Mouse (Mus musculus) lung, embryonic 14.5 days (tissue): ENCODE results near the gene Znrd1as. TPM values are rescaled to one million over a fixed set of nuclear protein-coding genes. Genes with fewer than 3 reads are reported as not detected.

Source experiments
- ATAC-seq: fragments of 200-750 bp; cut with Nextera tagmentation; 2 replicates; pipeline ENCODE4 v1.8.0; 2017; ENCODE audit warnings: mild to moderate bottlenecking, moderate TSS enrichment, moderate library complexity; ENCODE audit not compliant: insufficient read depth
- DNase-seq: peaks from one replicate; pipeline ENCODE4 v3.0.0-alpha.2; 2015
- H3K27ac ChIP-seq: fragments of 300-500 bp; sonication (generic); 2 replicates; pipeline ENCODE4 v1.5.1; 2014; ENCODE audit warnings: low read depth, mild to moderate bottlenecking, moderate library complexity
- H3K27me3 ChIP-seq: fragments of 300-500 bp; sonication (generic); 2 replicates; pipeline ENCODE4 v1.6.1; 2014; ENCODE audit warnings: low read length, control low read depth; ENCODE audit not compliant: insufficient read depth
- H3K36me3 ChIP-seq: fragments of 300-500 bp; sonication (generic); 2 replicates; pipeline ENCODE4 v1.6.1; 2014; ENCODE audit warnings: control low read depth; ENCODE audit not compliant: insufficient read depth
- H3K4me1 ChIP-seq: fragments of 300-500 bp; sonication (generic); 2 replicates; pipeline ENCODE4 v1.6.1; 2014; ENCODE audit warnings: antibody characterized with exemption, control low read depth; ENCODE audit not compliant: insufficient read depth
- H3K4me2 ChIP-seq: fragments of 300-500 bp; sonication (generic); 2 replicates; pipeline ENCODE4 v1.6.1; 2014; ENCODE audit warnings: mild to moderate bottlenecking
- H3K4me3 ChIP-seq: fragments of 300-500 bp; sonication (generic); 2 replicates; pipeline ENCODE4 v1.5.1; 2014; ENCODE audit warnings: low read depth, low read length
- H3K9ac ChIP-seq: fragments of 300-500 bp; sonication (generic); 2 replicates; pipeline ENCODE4 v1.6.1; 2014
- H3K9me3 ChIP-seq: fragments of 300-500 bp; sonication (generic); 2 replicates; pipeline ENCODE4 v1.6.1; 2016; ENCODE audit warnings: low read depth, low read length, control low read depth
- CTCF ChIP-seq: IDR thresholded peaks from 2 replicates; pipeline ENCODE4 v1.5.1; 2016; ENCODE audit warnings: antibody characterized with exemption, low read depth
- WGBS: fragments of 180-500 bp; shearing (Covaris S2); extraction: QIAGEN DNeasy Blood & Tissue Kit; methylation state at CpG from one replicate; pipeline ENCODE4 v1.1.7; 2014; 5-methylcytosine and 5-hydroxymethylcytosine counted together
- polyA plus RNA-seq: library from polyadenylated mRNA; unstranded; fragments of >200 nt; fragmentation: Nextera tagmentation; extraction: Ambion mirVana; gene quantifications from 2 replicates; pipeline ENCODE4 v1.2.1, GENCODE M21; 2014

Gene Znrd1as
- polyA plus RNA-seq, 1 experiment from 2014 or later, result 6.9 TPM

DNA sequence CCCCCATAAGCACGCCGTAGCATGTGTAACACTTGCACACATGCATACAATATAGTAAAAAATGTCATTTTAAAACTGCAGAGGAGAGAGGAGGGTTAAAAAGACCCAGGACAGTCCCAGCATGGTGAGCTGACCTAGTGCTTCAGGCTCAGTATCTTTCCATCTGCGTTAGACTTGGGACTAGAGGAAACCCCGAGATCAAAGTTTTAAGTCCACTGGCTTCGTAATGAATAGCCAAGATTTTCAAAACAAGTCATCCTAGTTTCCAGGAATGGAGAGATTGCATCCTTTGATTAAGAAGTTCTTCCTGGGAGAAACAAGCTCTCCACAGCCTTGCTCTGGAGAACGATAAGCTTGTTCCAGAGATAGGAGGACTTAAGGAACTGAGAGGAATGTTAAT is 49.8 kb downstream of the Znrd1as start:
- no peak for TF ChIP-seq CTCF
- 89% methylated on average over 6 of the region's 6 CpGs for WGBS
- no peak overlapping the region for H3K4me2 ChIP-seq
- ATAC-seq (no peak), DNase-seq (no peak)
- H3K9ac ChIP-seq, result no peak overlapping the region
- H3K27me3 ChIP-seq, result no peaks in the 10 kb centered on the region
- no peaks in the 10 kb centered on the region for H3K9me3 ChIP-seq
- H3K27ac ChIP-seq, result no peak overlapping the region
- H3K4me3 ChIP-seq, result no peak overlapping the region
- peaks cover 62% of the 10 kb centered on the region for H3K36me3 ChIP-seq
- H3K4me1 ChIP-seq, result no peaks in the 10 kb centered on the region

- H3K9ac ChIP-seq, result no peak overlapping the region
- no peaks in the 10 kb centered on the region for H3K27me3 ChIP-seq
- H3K4me3 ChIP-seq, result no peak overlapping the region
- WGBS, result 91% methylated on average over 17 of the region's 17 CpGs
- H3K27ac ChIP-seq, result no peak overlapping the region
- no peak for ATAC-seq
- H3K36me3 ChIP-seq, result peaks cover 60% of the 10 kb centered on the region
- H3K4me2 ChIP-seq, result no peak overlapping the region
- no peaks in the 10 kb centered on the region for H3K9me3 ChIP-seq
- DNase-seq, result no peak
- no peaks in the 10 kb centered on the region for H3K4me1 ChIP-seq
- TF ChIP-seq CTCF, result no peak
These were observed 51.2 kb downstream of the Znrd1as start for GRCm38 (mm10) chr17:37009460-37010042.

DNA sequence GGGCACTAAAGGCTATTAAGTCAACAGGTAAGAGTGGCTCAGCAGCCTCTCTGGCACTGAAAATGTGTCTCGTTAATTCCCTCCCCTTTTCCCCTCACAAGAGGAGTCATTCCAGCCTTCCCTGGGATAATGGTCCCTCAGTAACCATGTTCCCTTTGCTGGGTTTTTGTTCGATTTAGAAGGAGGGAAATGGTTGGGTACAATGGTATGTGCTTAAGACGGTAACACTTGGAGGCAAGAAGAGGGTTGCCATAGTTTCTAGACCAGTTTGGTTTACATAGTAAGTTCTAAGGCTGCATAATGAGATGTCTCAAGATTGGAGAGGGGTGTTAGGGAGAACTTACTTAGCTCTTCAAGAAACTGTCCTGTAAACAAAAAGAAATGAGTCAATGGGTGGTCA is 53.3 kb downstream of the Znrd1as start:
- Histone ChIP-seq H3K9ac (no peak overlapping the region), H3K36me3 (peaks cover 45% of the 10 kb centered on the region), H3K27ac (no peak overlapping the region), H3K4me1 (no peaks in the 10 kb centered on the region), H3K9me3 (no peaks in the 10 kb centered on the region), H3K27me3 (no peaks in the 10 kb centered on the region), H3K4me3 (no peak overlapping the region), H3K4me2 (no peak overlapping the region)
- DNase-seq (no peak), ATAC-seq (no peak)
- no peak for TF ChIP-seq CTCF
- 62% methylated on average over 3 of the region's 3 CpGs for WGBS

DNA sequence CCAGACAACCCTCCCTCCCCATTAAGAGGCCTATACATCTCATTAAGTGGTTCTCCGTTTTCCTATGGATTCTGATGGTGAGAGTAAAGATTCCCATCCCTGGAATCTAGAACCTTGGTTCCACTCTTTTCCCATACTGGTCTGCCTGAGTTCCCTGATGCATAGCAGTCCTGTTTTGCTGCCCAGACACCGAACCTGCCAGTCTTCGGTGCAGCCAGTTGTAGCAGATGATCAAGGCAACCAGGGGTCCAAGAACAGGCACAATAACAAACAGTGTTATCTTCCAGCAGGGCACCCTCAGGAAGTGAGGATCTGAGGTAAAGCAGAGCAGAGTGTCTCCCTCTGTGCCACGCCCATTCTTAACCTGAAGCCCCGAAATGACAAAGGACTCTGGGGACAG is 53.7 kb downstream of the Znrd1as start:
- ATAC-seq, result no peak
- TF ChIP-seq CTCF, result no peak
- no peaks in the 10 kb centered on the region for H3K4me1 ChIP-seq
- 61% methylated on average over 5 of the region's 5 CpGs for WGBS
- H3K27me3 ChIP-seq, result no peaks in the 10 kb centered on the region
- H3K9me3 ChIP-seq, result no peaks in the 10 kb centered on the region
- H3K9ac ChIP-seq, result no peak overlapping the region
- no peak for DNase-seq
- no peak overlapping the region for H3K4me3 ChIP-seq
- H3K36me3 ChIP-seq, result peaks cover 41% of the 10 kb centered on the region
- H3K27ac ChIP-seq, result no peak overlapping the region
- H3K4me2 ChIP-seq, result no peak overlapping the region

Other genes with a start within 250 kb of the Znrd1as start
- gene H2-M10.5, start 185.7 kb upstream of the Znrd1as start, polyA plus RNA-seq, result not detected in 2 replicates
- not detected in 2 replicates for gene H2-M10.6, start 146.4 kb upstream of the Znrd1as start, polyA plus RNA-seq
- 33.1 and 35.0 TPM in 2 replicates for gene Trim26, start 121.5 kb upstream of the Znrd1as start, polyA plus RNA-seq
- 0.11 and 0.16 TPM in 2 replicates for gene Trim15, start 91.4 kb upstream of the Znrd1as start, polyA plus RNA-seq
- 2.6 and 3.4 TPM in 2 replicates for gene Trim10, start 89.0 kb upstream of the Znrd1as start, polyA plus RNA-seq
- not detected in 2 replicates for gene Trim40, start 68.5 kb upstream of the Znrd1as start, polyA plus RNA-seq
- gene Trim31, start 60.5 kb upstream of the Znrd1as start, polyA plus RNA-seq, result 0.11 and 0.16 TPM in 2 replicates
- gene Rnf39, start 15.7 kb upstream of the Znrd1as start, polyA plus RNA-seq, result 0.35 and 0.53 TPM in 2 replicates
- 116 and 123 TPM in 2 replicates for gene Ppp1r11, start 6.9 kb upstream of the Znrd1as start, polyA plus RNA-seq
- 102 and 109 TPM in 2 replicates for gene Znrd1, start within 50 bp of the Znrd1as start, polyA plus RNA-seq
- gene 2410137M14Rik, start 22.6 kb downstream of the Znrd1as start, polyA plus RNA-seq, result not detected in 2 replicates
- gene H2-M5, start 30.9 kb downstream of the Znrd1as start, polyA plus RNA-seq, result 0.17 and 0.22 TPM in 2 replicates
- 77.5 and 80.7 TPM in 2 replicates for gene Zfp57, start 42.6 kb downstream of the Znrd1as start, polyA plus RNA-seq
- 0.11 and 0.13 TPM in 2 replicates for gene Mog, start 64.8 kb downstream of the Znrd1as start, polyA plus RNA-seq
- gene Gabbr1, start 87.4 kb downstream of the Znrd1as start, polyA plus RNA-seq, result 7.0 and 8.8 TPM in 2 replicates
- gene Olfr90, start 129.9 kb downstream of the Znrd1as start, polyA plus RNA-seq, result 0.34 TPM in 1 of 2 replicates, not detected in the other
- gene Olfr91, start 139.7 kb downstream of the Znrd1as start, polyA plus RNA-seq, result 0.07 TPM in 1 of 2 replicates, not detected in the other
- not detected in 2 replicates for gene Olfr92, start 161.5 kb downstream of the Znrd1as start, polyA plus RNA-seq
- gene Olfr93, start 202.9 kb downstream of the Znrd1as start, polyA plus RNA-seq, result not detected in 2 replicates
- gene Ubd, start 235.3 kb downstream of the Znrd1as start, polyA plus RNA-seq, result not detected in 2 replicates
- not detected in 2 replicates for gene Olfr94, start 242.4 kb downstream of the Znrd1as start, polyA plus RNA-seq